Mouse (Mus musculus): Measurements from ENCODE around the gene Tnfrsf8. TPM values are rescaled to one million over a fixed set of nuclear protein-coding genes. Genes with fewer than 3 reads are reported as not detected.
A peak's percentile ranks its signal among the peaks of the same experiment; 100 is the strongest.

The Tnfrsf8 gene
- polyA plus RNA-seq, 1 experiment from 2014 or later: 0.08 TPM

GRCm38 (mm10) chr4:145302106-145302505 lies 12.9 kb downstream of the Tnfrsf8 start:
- ATAC-seq: no peak

DNA sequence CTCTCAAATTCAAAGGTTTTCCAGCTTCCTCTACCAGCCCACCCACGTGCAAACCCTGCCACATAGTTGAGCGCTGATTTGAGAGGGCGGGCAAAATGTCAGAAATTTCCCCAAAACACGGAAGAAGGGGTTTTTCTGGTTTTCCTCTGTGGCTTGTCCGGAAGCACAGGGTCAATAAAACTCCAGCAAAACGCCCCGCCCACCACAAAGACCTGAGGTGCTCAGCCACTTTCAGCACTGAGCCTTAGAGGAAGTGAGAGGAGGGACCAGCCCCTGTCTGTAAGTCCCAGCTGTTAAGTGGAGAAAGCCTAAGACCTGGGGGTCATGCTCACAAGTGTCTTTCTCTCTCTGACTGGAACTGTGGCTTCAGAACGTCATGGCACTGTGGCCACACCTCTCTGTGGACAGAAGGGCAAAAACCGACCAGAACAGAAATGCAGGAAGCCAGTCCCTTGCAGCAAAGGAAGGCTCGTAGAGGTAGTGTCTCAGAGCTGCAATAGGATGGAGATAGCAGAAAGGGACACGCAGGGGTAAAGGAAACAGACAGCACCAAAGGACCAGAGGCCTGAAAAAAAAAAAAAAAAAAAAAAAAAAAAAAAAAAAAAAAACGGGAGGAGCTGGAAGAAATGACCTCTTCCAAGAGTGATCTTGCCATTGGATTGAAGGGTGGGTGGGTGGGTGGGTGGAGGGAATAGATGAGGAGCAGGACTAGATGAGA lies 14.6 kb downstream of the Tnfrsf8 start:
- Histone ChIP-seq H3K9me3 (replicated peaks) (no peaks in the 10 kb centered on the region), H3K4me3 (no peak overlapping the region), H3K4me1 (no peaks in the 10 kb centered on the region), H3K9ac (no peak overlapping the region), H3K27me3 (no peaks in the 10 kb centered on the region), H3K36me3 (ENCODE audit: poor library complexity, severe bottlenecking) (no peaks in the 10 kb centered on the region), H3K4me2 (no peak overlapping the region), H3K27ac (no peak overlapping the region)
- 74% methylated on average over 12 of the region's 12 CpGs for WGBS
- no peak for ATAC-seq

More at GRCm38 (mm10) chr4:145302106-145302505, 12.9 kb downstream of the Tnfrsf8 start:
- Histone ChIP-seq H3K9ac (no peak overlapping the region), H3K36me3 (ENCODE audit: poor library complexity, severe bottlenecking) (no peaks in the 10 kb centered on the region), H3K27me3 (no peaks in the 10 kb centered on the region), H3K4me2 (no peak overlapping the region), H3K4me3 (no peak overlapping the region), H3K4me1 (no peaks in the 10 kb centered on the region), H3K9me3 (replicated peaks) (no peaks in the 10 kb centered on the region), H3K27ac (no peak overlapping the region)
- WGBS: 81% methylated on average over 3 of the region's 3 CpGs

GRCm38 (mm10) chr4:145299355-145299754 lies 15.6 kb downstream of the Tnfrsf8 start:
- Histone ChIP-seq H3K36me3 (ENCODE audit: poor library complexity, severe bottlenecking) (no peaks in the 10 kb centered on the region), H3K4me3 (no peak overlapping the region), H3K9me3 (replicated peaks) (no peaks in the 10 kb centered on the region), H3K4me1 (no peaks in the 10 kb centered on the region), H3K27me3 (no peaks in the 10 kb centered on the region), H3K9ac (no peak overlapping the region), H3K27ac (no peak overlapping the region), H3K4me2 (no peak overlapping the region)
- no peak for ATAC-seq
- WGBS: 91% methylated on average over 8 of the region's 8 CpGs

- no peaks in the 10 kb centered on the region for H3K36me3 ChIP-seq (ENCODE audit: poor library complexity, severe bottlenecking)
- no peak overlapping the region for H3K4me2 ChIP-seq
- no peaks in the 10 kb centered on the region for H3K4me1 ChIP-seq
- no peak overlapping the region for H3K9ac ChIP-seq
- WGBS: 88% methylated on average over 7 of the region's 7 CpGs
- ATAC-seq: no peak
- H3K27me3 ChIP-seq: no peaks in the 10 kb centered on the region
- H3K4me3 ChIP-seq: no peak overlapping the region
- no peaks in the 10 kb centered on the region for H3K9me3 ChIP-seq (replicated peaks)
- no peak overlapping the region for H3K27ac ChIP-seq
Measured at GRCm38 (mm10) chr4:145298846-145299245, 16.1 kb downstream of the Tnfrsf8 start.

DNA sequence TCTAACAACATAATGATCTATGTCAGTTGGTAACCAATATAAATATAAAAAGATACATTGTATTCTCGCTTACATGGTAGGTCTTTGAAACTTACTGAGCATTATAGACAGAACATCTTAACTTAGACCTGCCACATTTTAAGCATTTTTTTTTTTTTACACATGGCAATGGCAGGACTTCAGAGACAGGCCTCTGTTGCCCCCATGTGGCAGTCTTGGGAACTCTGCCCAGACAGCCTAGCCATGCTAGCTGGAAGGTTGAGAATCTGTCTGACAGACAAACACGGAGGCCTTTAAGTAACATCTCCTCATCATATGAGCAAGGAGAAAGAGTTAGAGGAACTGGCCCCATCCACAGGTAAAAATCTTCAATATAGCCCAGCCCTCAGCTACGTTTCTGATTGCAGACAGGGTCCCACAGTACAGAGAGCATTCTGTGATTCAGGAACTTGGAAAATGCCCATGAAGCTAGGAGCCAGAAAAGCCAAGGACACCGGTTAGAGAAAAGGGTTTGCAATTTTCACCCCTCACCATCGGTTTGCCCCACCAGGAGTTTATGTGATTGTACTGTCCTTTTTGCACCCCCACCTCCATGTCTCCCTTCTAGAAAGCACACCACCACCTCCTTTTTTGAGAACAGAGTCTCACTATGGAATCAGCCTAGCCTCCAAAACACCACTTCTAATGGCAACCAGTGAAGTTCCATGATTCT lies 19.2 kb downstream of the Tnfrsf8 start:
- Histone ChIP-seq H3K27me3 (no peaks in the 10 kb centered on the region), H3K9me3 (replicated peaks) (no peaks in the 10 kb centered on the region), H3K9ac (no peak overlapping the region), H3K4me1 (no peaks in the 10 kb centered on the region), H3K4me3 (no peak overlapping the region), H3K36me3 (ENCODE audit: poor library complexity, severe bottlenecking) (no peaks in the 10 kb centered on the region), H3K4me2 (no peak overlapping the region), H3K27ac (no peak overlapping the region)
- no peak for ATAC-seq
- 48% methylated on average over 5 of the region's 5 CpGs for WGBS

DNA sequence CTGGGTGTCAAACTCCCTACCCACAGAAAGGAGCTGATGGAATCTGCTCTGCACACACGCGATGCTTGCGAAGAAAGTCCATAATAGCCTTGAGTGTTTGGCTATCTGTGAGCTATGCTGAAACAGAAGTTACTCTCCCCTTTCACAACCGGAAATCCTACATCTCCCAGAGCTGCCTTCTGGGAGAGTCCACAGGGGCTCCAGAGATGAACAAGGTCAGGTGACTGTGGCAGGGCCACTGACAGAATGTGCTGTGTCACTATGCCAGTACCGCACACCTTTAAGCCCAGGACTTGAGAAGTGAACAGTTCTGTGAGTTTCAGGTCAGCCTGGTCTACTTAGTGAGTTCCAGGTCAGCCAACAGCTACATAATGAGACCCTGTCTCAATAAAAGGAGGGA lies 20.4 kb downstream of the Tnfrsf8 start:
- H3K4me1 ChIP-seq: no peaks in the 10 kb centered on the region
- H3K9me3 ChIP-seq (replicated peaks): no peaks in the 10 kb centered on the region
- no peak overlapping the region for H3K4me3 ChIP-seq
- no peak overlapping the region for H3K9ac ChIP-seq
- H3K4me2 ChIP-seq: no peak overlapping the region
- 84% methylated on average over 5 of the region's 5 CpGs for WGBS
- no peak overlapping the region for H3K27ac ChIP-seq
- H3K36me3 ChIP-seq (ENCODE audit: poor library complexity, severe bottlenecking): no peaks in the 10 kb centered on the region
- no peak for ATAC-seq
- no peaks in the 10 kb centered on the region for H3K27me3 ChIP-seq

DNA sequence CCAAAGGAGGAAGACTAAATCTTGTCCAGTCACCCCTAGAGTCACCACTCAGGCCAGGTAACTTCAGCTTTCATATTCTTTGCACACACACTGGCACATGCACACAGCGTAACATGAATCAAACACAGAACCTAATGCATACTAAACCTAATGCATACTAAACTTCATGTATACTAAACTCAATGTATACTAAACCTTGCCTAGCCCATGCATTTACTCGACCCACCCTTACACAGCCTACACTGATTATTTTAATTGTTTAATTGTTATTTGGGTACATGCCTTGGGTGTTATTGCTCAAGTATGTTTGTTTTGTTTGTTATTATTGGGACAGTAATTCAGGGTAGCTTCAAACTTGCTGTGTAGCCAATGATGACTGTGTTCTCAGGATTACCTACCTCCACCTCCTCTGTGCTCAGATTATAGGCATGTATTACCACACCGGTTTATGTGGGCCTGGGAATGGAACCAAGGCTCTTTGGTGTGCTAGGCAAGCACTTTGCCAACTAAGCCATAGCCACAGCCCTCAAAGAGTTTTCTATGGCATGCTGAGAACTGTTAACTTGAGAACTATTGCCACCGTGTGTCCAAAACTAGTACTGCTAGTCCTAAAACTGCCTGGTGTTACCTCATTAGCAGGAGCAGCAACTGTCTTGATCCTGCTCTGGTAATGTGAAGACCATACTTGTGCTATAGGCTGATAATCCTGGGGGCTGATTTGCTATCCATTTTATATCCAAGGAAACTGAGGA lies 28.4 kb downstream of the Tnfrsf8 start:
- Histone ChIP-seq H3K27me3 (no peaks in the 10 kb centered on the region), H3K4me3 (no peak overlapping the region), H3K27ac (no peak overlapping the region), H3K9me3 (replicated peaks) (no peaks in the 10 kb centered on the region), H3K9ac (no peak overlapping the region), H3K4me2 (no peak overlapping the region), H3K36me3 (ENCODE audit: poor library complexity, severe bottlenecking) (no peaks in the 10 kb centered on the region), H3K4me1 (no peaks in the 10 kb centered on the region)
- ATAC-seq: peak; percentile 81
- 48% methylated on average over 4 of the region's 4 CpGs for WGBS

DNA sequence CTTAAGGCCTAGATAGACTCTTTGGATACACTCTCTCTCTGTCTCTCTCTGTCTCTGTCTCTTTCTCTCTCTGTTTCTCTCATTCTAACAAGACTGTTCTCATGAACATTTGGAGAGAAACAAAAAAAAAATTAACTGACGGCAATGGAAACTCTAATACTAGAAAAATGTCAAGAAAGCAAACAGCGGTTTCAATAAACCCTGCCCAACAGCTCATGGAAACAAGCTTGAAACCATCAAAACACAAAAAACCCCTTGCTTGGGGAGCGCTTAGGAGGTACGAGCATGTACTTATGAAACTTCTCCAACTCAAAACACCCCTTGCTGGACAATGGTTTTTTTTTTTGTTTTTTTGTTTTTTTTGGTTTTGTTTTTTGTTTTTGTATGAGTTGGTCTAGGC lies 30.3 kb downstream of the Tnfrsf8 start:
- no peak overlapping the region for H3K4me2 ChIP-seq
- 90% methylated on average over 4 of the region's 4 CpGs for WGBS
- ATAC-seq: no peak
- no peak overlapping the region for H3K27ac ChIP-seq
- no peaks in the 10 kb centered on the region for H3K4me1 ChIP-seq
- H3K36me3 ChIP-seq (ENCODE audit: poor library complexity, severe bottlenecking): no peaks in the 10 kb centered on the region
- H3K27me3 ChIP-seq: no peaks in the 10 kb centered on the region
- no peak overlapping the region for H3K4me3 ChIP-seq
- H3K9me3 ChIP-seq (replicated peaks): no peaks in the 10 kb centered on the region
- no peak overlapping the region for H3K9ac ChIP-seq

- H3K4me1 ChIP-seq: no peaks in the 10 kb centered on the region
- no peak overlapping the region for H3K4me3 ChIP-seq
- no peak for ATAC-seq
- H3K27ac ChIP-seq: no peak overlapping the region
- no peaks in the 10 kb centered on the region for H3K36me3 ChIP-seq (ENCODE audit: poor library complexity, severe bottlenecking)
- H3K27me3 ChIP-seq: no peaks in the 10 kb centered on the region
- no peaks in the 10 kb centered on the region for H3K9me3 ChIP-seq (replicated peaks)
- H3K9ac ChIP-seq: no peak overlapping the region
- WGBS: 76% methylated on average over 6 of the region's 6 CpGs
- H3K4me2 ChIP-seq: no peak overlapping the region
Measured at GRCm38 (mm10) chr4:145283441-145283840, 31.5 kb downstream of the Tnfrsf8 start.

DNA sequence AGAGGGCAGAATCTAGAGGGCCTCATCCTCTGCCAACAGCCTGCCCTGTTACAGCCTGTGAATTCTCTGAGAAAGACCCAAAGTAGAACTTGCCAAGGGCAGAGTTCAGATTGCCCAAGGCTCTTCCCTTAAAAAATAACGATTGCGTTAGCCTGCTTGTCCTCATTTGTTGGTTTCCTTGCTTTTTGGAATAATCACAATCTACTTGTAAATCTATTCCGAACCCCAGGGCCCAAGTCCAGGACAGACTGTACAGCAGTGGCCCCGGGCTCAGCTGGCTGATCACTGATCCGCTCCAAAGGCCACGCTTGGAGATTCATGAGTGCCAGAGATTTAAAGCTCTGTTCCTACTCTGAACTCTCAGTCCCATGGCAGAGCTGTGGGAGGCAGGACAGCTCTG lies 34.0 kb downstream of the Tnfrsf8 start:
- no peak for ATAC-seq
- WGBS: 90% methylated on average over 6 of the region's 6 CpGs

DNA sequence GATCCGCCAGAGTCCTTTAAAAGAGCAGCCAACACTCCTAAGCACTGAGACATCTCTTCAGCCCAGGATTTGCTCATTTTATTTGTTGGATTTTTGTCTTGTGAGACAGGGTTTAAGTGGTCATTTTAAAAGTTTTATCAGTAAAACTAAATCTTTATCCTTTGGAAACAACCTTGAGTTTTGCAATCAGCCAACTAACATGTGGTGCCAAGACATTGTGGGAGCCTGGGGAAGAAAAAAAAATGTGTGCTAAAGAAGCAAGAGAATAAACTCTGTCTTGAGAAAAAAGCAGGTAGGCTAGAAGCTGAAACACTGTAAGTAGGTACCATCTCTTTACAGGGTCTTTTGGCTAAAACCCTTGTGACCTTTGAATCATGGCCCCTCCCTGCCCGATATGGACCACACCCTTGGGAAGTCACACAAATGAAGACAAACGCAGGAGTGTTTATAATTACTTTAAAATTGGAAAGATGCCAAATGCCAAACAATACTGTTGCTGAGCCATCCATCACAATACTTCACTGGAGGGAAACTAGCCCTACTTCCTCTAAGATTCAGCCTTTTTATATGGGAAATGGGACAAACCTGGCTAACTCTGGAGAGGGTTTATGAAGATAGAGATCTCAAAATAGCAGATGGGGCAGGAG lies 36.1 kb downstream of the Tnfrsf8 start:
- ATAC-seq: no peak
- Histone ChIP-seq H3K4me2 (no peak overlapping the region), H3K4me3 (no peak overlapping the region), H3K4me1 (no peaks in the 10 kb centered on the region), H3K27me3 (no peaks in the 10 kb centered on the region), H3K9me3 (replicated peaks) (no peaks in the 10 kb centered on the region), H3K27ac (no peak overlapping the region), H3K9ac (no peak overlapping the region), H3K36me3 (ENCODE audit: poor library complexity, severe bottlenecking) (no peaks in the 10 kb centered on the region)
- WGBS: 75% methylated on average over 3 of the region's 3 CpGs

More for the DNA sequence above, 34.0 kb downstream of the Tnfrsf8 start:
- Histone ChIP-seq H3K9me3 (replicated peaks) (no peaks in the 10 kb centered on the region), H3K4me3 (no peak overlapping the region), H3K27ac (no peak overlapping the region), H3K4me2 (no peak overlapping the region), H3K4me1 (no peaks in the 10 kb centered on the region), H3K27me3 (no peaks in the 10 kb centered on the region), H3K36me3 (ENCODE audit: poor library complexity, severe bottlenecking) (no peaks in the 10 kb centered on the region), H3K9ac (no peak overlapping the region)

DNA sequence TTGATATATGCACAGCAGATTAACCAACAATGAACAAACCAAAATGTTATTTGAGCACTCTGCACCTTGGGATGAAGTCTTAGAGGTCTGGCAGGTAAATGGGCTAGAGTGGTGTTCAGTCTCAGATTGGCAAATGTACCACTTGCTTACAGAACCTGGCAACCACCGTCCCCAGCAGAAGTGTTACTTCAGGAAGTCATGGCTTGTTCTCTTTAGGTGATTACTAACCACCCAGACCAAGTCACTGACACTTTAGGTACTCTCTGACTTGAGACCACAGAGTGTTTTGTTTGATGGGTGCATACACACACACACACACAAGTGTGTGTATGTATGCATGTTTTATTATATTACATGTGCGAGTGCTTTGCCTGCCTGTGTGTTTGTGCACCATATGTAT lies 36.7 kb downstream of the Tnfrsf8 start:
- Histone ChIP-seq H3K27me3 (no peaks in the 10 kb centered on the region), H3K4me3 (no peak overlapping the region), H3K4me2 (no peak overlapping the region), H3K4me1 (no peaks in the 10 kb centered on the region), H3K9ac (no peak overlapping the region), H3K9me3 (replicated peaks) (no peaks in the 10 kb centered on the region), H3K27ac (no peak overlapping the region), H3K36me3 (ENCODE audit: poor library complexity, severe bottlenecking) (no peaks in the 10 kb centered on the region)
- WGBS: 94% methylated on average over 2 of the region's 2 CpGs
- ATAC-seq: no peak
